Mouse (Mus musculus) C2C12 (cell line): ENCODE measurements around the gene Hnrnpul2. TPM values are rescaled to one million over a fixed set of nuclear protein-coding genes. Genes with fewer than 3 reads are reported as not detected.

Experiments used
- H3K27me3 ChIP-seq: one replicate; pipeline ENCODE4 v1.6.1; 2011; ENCODE audit not compliant: control insufficient read depth, insufficient read depth, insufficient read length
- H3K36me3 ChIP-seq: one replicate; pipeline ENCODE4 v1.6.1; 2011; ENCODE audit not compliant: control insufficient read depth, insufficient read depth
- H3K4me3 ChIP-seq: one replicate; pipeline ENCODE4 v1.5.1; 2011; ENCODE audit warnings: mild to moderate bottlenecking, control low read depth; ENCODE audit not compliant: poor library complexity, insufficient read depth, severe bottlenecking
- H3K79me2 ChIP-seq: one replicate; pipeline ENCODE4 v1.6.1; 2011; ENCODE audit not compliant: control insufficient read depth, insufficient read depth
- H3K79me3 ChIP-seq: one replicate; pipeline ENCODE4 v1.6.1; 2011; ENCODE audit warnings: low read depth, control low read depth
- H3ac ChIP-seq: one replicate; pipeline ENCODE3; 2011; ENCODE audit warnings: low read depth; ENCODE audit not compliant: control insufficient read depth, insufficient read length
- CEBPB ChIP-seq: IDR thresholded peaks from one replicate; pipeline ENCODE4 v1.6.1; 2011; ENCODE audit warnings: low read depth, mild to moderate bottlenecking, control low read depth, moderate library complexity
- CTCF ChIP-seq: IDR thresholded peaks from one replicate; pipeline ENCODE4 v1.5.1; 2011; ENCODE audit not compliant: control insufficient read depth, insufficient read depth, insufficient read length
- FOSL1 ChIP-seq: IDR thresholded peaks from one replicate; pipeline ENCODE4 v1.8.0; 2011; ENCODE audit warnings: mild to moderate bottlenecking, low read length; ENCODE audit not compliant: poor library complexity, insufficient read depth, severe bottlenecking
- MAX ChIP-seq: IDR thresholded peaks from one replicate; pipeline ENCODE4 v1.6.1; 2011; ENCODE audit warnings: mild to moderate bottlenecking, control low read depth
- MYOD1 ChIP-seq: IDR thresholded peaks from one replicate; pipeline ENCODE4 v1.6.1; 2011; ENCODE audit warnings: low read depth; ENCODE audit not compliant: control insufficient read depth, insufficient read length
- MYOG ChIP-seq: IDR thresholded peaks from one replicate; pipeline ENCODE4 v1.6.1; 2011; ENCODE audit not compliant: control insufficient read depth, insufficient read length; ENCODE audit errors: extremely low read depth
- USF1 ChIP-seq: IDR thresholded peaks from one replicate; pipeline ENCODE4 v1.6.1; 2011; ENCODE audit warnings: low read depth, mild to moderate bottlenecking, control low read depth, moderate library complexity
- polyA plus RNA-seq: library from polyadenylated mRNA; unstranded; fragments of >200 nt; fragmentation: generic; extraction: Trizol; gene quantifications from one replicate; pipeline ENCODE4 v1.2.1, GENCODE M21; 2012; ENCODE audit warnings: missing spikeins

The Hnrnpul2 gene
- polyA plus RNA-seq, 1 experiment, result 45.5 TPM

DNA sequence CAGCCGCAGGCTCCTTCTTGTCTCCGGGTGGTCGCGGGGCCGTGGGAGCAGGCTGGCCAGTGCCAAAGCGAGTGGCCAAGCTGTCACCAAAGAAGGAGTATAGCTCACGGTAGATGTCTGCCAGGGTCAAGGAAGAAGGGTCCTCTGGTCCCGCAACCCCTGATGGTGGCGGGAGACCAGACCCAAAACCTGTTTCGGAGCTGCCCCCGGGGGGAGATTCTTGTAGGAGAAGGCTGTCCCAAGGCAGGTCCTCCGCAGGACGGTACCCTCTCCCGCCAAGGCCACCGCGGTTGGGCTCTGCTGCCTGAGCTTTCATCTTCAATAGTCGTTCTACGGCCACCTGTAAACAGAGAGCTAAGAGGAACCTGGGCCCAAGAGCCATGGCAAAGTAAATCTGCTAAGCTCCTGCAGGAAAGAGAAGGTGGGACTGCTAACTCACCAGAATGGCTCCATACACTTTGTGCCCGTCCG lies 44.8 kb upstream of the Hnrnpul2 start:
- H3K79me2 ChIP-seq, result peaks cover 50% of the 10 kb centered on the region
- H3K27me3 ChIP-seq, result no peaks in the 10 kb centered on the region
- no peak for TF ChIP-seq CEBPB
- TF ChIP-seq FOSL1, result no peak
- no peak for TF ChIP-seq MYOD1
- no peak for TF ChIP-seq MYOG
- no peak for TF ChIP-seq CTCF
- no peak for TF ChIP-seq MAX
- TF ChIP-seq USF1, result no peak
- peak overlapping the region; percentile 92 for H3ac ChIP-seq
- peaks cover 14% of the 10 kb centered on the region for H3K79me3 ChIP-seq
- peaks cover 64% of the 10 kb centered on the region for H3K36me3 ChIP-seq
- H3K4me3 ChIP-seq, result peak overlapping the region; percentile 68

GRCm38 (mm10) chr19:8786008-8786781 lies 33.6 kb upstream of the Hnrnpul2 start, which contains the start of gene Taf6l:
Gene Taf6l (minus strand): TSS chr19:8786417.
- Histone ChIP-seq H3ac (peak within 1 kb of the TSS; percentile 78), H3K4me3 (peak within 1 kb of the TSS; percentile 55), H3K79me3 (no peaks in the 10 kb centered on the region), H3K27me3 (no peaks in the 10 kb centered on the region), H3K79me2 (peaks cover 12% of the 10 kb centered on the region), H3K36me3 (peaks cover 14% of the 10 kb centered on the region)
- TF ChIP-seq USF1 (peak; percentile 99), CEBPB (no peak), CTCF (no peak), MAX (peak; percentile 35), FOSL1 (no peak), MYOD1 (peak; percentile 20), MYOG (no peak)

GRCm38 (mm10) chr19:8788521-8788920 lies 31.3 kb upstream of the Hnrnpul2 start:
- Histone ChIP-seq H3K27me3 (no peaks in the 10 kb centered on the region), H3K79me2 (peaks cover 12% of the 10 kb centered on the region), H3ac (no peak overlapping the region), H3K79me3 (no peaks in the 10 kb centered on the region), H3K4me3 (no peak overlapping the region), H3K36me3 (peaks cover 23% of the 10 kb centered on the region)
- TF ChIP-seq CTCF (no peak), FOSL1 (no peak), CEBPB (no peak), MYOG (no peak), MYOD1 (no peak), USF1 (no peak), MAX (no peak)

- TF ChIP-seq MYOD1, result no peak
- no peak for TF ChIP-seq CEBPB
- no peak for TF ChIP-seq MAX
- H3K36me3 ChIP-seq, result peaks cover 30% of the 10 kb centered on the region
- no peaks in the 10 kb centered on the region for H3K27me3 ChIP-seq
- no peak overlapping the region for H3K4me3 ChIP-seq
- H3ac ChIP-seq, result no peak overlapping the region
- peaks cover 15% of the 10 kb centered on the region for H3K79me2 ChIP-seq
- H3K79me3 ChIP-seq, result no peaks in the 10 kb centered on the region
These were observed 30.6 kb upstream of the Hnrnpul2 start for GRCm38 (mm10) chr19:8789171-8789570.

GRCm38 (mm10) chr19:8790171-8790570 lies 29.6 kb upstream of the Hnrnpul2 start:
- peaks cover 13% of the 10 kb centered on the region for H3K79me2 ChIP-seq
- TF ChIP-seq CTCF (no peak), USF1 (no peak), FOSL1 (no peak), MAX (no peak), MYOG (no peak), MYOD1 (no peak), CEBPB (no peak)
- H3ac ChIP-seq, result no peak overlapping the region
- peaks cover 40% of the 10 kb centered on the region for H3K36me3 ChIP-seq
- no peaks in the 10 kb centered on the region for H3K27me3 ChIP-seq
- H3K4me3 ChIP-seq, result no peak overlapping the region
- H3K79me3 ChIP-seq, result no peaks in the 10 kb centered on the region
